ENCODE assay signal across 12 mouse cellular contexts in genomic region chr2:141323956-141324460, GRCm38 (mm10).
"Had no signal": no experiment of that assay in that cellular context is flagged by ENCODE, and none has a peak within 500 bp of the region (broad histone marks: within the 10 kb centered on the region; RNA-seq: fewer than 3 reads in every experiment).

No protein-coding gene starts in this region.

- H3K9ac ChIP-seq: kidney, embryonic 15.5 days; limb, embryonic 15.5 days; liver, embryonic 12.5 days; lung, embryonic 14.5 days; midbrain, embryonic 12.5 days; neural tube, embryonic 13.5 days had no signal

- ATAC-seq: liver, embryonic 12.5 days had no signal

- H3K4me3 ChIP-seq: kidney, embryonic 15.5 days; limb, embryonic 15.5 days; liver, embryonic 12.5 days; midbrain, embryonic 12.5 days; neural tube, embryonic 13.5 days had no signal

- H3K4me2 ChIP-seq: kidney, embryonic 15.5 days; limb, embryonic 15.5 days; liver, embryonic 12.5 days; lung, embryonic 14.5 days; midbrain, embryonic 12.5 days; neural tube, embryonic 13.5 days had no signal

- H3K9me3 ChIP-seq: kidney, embryonic 15.5 days; limb, embryonic 15.5 days; liver, embryonic 12.5 days; midbrain, embryonic 12.5 days; neural tube, embryonic 13.5 days had no signal

- H3K27me3 ChIP-seq: kidney, embryonic 15.5 days; limb, embryonic 15.5 days; liver, embryonic 12.5 days; midbrain, embryonic 12.5 days; neural tube, embryonic 13.5 days had no signal

- DNase-seq: kidney, adult 2 months; kidney, postnatal 14 days; lung, embryonic 14.5 days; lung, postnatal 10 days; lung, postnatal 4 days; right cerebral cortex, postnatal 14 days; thymus, postnatal 36 days had no signal

- H3K27ac ChIP-seq: kidney, embryonic 15.5 days; limb, embryonic 15.5 days; liver, embryonic 12.5 days; midbrain, embryonic 12.5 days; neural tube, embryonic 13.5 days had no signal

- H3K4me1 ChIP-seq: kidney, embryonic 15.5 days; limb, embryonic 15.5 days; liver, embryonic 12.5 days; midbrain, embryonic 12.5 days; neural tube, embryonic 13.5 days had no signal

- H3K36me3 ChIP-seq: kidney, embryonic 15.5 days; limb, embryonic 15.5 days; liver, embryonic 12.5 days; midbrain, embryonic 12.5 days; neural tube, embryonic 13.5 days had no signal
